Mouse (Mus musculus) natural killer cell, adult 2 months (primary cell): ENCODE results near the gene Chst3.
"Not testable (repeated sequence)": the region's sequence is repeated elsewhere in the genome, so short reads cannot be mapped to it uniquely, and the experiment has no call there.

Experiments
- DNase-seq, 2 experiments: peaks; one replicate each; pipeline ENCODE4 v3.0.0; 2022; ENCODE audit warnings: low spot score in 2 of 2

The Chst3 gene

DNA sequence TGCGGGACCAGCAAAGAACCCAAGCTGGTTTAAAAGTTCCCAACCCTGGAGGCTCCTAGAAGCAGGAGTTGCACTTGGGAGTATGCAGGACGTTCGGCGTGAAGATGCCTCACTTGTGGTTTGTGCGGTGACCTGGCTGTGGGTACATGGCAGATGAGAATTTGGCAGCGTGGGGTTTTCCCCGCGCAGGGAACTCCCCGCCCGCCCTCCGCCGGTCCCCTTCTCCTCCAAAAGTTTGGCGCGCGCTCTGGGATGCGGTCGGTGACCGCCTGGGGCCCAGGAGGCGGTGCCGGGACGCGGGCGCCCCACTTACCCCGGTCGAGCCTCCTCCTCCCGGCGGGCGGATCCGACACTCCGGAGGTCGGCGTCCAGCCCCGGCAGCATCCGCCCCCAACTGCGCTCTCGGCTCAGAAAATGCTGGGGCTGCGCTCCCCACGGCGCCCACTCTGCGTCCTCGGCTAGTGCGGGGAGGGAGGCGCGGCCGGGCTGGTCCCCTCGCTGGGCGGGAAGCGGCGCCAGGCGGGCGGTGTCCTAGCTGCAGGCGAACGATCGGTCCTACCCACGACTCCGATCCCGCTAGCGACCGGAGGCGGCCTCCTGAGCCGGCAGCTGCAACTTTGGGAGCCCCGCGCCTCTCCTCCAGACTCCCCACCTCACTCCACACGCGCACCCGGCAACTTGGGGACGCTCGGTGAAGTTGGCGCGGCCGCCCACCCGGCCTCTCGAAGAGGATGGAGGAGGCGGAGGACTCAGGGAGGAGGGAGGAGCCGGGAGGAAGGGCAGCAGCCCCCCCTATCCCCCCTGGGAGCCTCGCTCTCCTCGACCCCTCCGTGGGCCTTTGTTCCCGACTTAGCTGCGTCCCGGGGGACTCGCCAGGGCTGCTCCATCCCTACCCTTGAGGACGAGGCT is at the start of gene Chst3:
Gene Chst3, minus strand, starts transcription at position 670 of the 909 bp plus-strand sequence.
- peak in 1 of 2 experiments; percentile 51 for DNase-seq

DNA sequence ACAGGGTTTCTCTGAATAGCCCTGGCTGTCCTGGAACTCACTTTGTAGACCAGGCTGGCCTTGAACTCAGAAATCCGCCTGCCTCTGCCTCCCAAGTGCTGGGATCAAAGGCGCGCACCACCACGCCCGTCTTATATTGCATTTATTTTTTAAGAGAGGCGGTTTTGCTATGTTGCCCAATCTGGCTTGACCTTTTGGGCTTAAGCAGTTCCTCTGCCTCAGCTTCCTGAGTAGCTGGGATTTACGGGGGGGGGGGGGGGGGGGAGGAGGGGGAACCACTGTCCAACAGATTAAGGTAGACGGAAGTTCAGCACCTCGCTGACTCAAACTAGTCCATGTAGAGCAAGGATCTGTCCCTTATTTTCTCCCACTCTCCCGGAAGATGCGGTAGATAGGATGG is 49.7 kb upstream of the Chst3 start:
- DNase-seq: no peak

DNA sequence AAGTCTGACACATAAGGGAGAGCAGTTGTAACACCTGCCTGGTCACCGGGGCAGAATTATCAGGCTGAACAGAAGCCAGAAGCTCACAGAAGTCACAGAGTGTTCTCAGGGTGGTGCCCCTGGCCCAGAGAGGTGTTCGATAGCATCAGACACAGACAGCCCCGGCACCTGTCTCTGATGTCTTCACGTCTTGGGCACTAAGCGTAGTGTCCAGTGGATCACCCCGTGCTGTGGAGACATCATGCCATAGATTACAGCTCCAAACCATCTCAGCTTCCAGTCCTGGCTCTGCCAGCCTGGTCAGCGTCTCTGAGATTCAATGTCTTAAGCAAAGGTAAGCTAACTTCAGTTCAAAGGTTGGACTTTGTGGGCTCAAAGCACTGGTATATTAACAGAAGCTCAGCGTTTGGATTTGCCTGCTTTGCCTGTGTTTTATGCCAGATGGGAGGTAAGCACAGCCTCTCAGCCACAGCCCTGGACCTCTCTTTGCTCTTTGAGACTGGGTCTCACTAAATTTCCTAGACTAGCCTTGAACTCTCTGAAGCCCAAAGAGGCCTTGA is 47.9 kb upstream of the Chst3 start:
- DNase-seq: no peak

DNA sequence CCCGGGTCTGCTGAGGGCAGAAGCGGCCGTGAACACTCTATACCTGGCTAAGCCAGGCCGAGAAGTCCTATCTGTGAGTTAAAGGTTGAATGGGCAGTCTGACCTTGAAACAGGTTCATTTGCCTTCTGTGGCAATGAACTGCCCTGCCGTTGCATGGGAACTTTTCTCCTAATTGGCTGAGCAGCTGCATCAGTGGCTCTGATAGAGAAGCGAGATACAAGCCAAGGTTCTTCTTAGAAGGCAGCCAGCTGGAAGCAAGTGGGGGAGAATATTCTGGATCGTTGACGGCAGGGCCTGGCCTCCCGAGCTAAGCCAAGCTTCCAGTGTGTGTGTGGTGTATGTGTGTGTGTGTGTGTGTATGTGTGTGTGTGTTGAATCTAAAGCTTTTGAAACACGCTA is 46.2 kb upstream of the Chst3 start:
- no peak for DNase-seq

DNA sequence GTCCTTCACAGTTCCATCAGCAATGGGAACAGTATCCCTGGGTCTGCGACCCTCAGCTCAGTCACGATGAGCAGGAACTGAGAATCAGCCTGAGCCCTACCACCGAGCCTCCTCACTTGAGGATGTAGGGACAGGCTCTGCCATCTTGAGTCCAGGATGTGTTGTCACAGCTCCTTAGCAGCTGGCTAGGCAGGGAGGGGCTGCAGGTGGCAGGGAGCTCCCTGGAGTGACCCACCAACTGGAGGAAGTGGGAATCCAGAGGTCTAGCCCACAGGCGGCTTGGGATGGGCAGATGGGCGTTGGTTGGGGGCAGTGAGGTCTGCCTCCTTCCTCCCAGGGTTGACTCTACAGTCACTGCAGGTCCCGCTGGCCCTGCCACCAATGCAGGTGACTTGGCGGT is 44.3 kb upstream of the Chst3 start:
- DNase-seq: no peak

DNA sequence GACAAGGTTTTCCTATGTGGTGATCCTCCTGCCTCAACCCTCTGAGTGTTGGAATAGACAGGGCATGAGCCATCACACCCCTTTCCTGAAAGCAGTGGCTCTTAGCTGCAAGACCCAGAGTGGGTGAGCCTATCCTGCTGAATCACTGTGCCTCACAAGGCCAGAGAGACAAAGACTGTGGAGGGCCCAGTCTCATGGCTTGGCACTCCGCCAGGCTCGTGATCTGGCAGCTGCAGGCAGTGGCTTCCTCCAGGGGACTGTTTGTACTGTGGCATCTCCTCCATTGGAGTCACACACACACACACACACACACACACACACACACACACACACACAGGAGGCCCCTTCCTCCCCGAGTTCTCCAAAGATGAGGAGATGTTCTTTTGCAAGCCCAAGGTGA is 43.3 kb upstream of the Chst3 start:
- DNase-seq: peak; percentile 26 to 77

DNA sequence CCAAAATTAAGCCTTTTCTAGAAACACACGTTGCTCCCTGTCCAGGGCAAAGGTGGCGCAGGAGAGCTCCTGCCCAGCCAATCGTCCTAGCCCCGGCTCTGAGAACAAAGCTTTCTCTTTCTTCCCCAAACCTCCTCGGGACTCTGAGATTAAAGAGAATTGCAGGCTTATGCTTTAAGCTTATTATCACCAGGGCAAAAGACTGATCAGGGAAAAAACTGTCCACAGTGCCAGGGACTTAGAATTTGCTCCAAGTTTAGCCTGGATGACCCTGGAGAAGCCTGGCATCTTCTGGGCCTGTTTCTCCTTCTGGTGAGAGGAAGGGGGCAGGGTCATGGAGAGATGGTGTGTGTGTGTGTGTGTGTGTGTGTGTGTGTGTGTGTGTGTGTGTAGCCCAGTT is 42.5 kb upstream of the Chst3 start:
- no peak for DNase-seq

DNA sequence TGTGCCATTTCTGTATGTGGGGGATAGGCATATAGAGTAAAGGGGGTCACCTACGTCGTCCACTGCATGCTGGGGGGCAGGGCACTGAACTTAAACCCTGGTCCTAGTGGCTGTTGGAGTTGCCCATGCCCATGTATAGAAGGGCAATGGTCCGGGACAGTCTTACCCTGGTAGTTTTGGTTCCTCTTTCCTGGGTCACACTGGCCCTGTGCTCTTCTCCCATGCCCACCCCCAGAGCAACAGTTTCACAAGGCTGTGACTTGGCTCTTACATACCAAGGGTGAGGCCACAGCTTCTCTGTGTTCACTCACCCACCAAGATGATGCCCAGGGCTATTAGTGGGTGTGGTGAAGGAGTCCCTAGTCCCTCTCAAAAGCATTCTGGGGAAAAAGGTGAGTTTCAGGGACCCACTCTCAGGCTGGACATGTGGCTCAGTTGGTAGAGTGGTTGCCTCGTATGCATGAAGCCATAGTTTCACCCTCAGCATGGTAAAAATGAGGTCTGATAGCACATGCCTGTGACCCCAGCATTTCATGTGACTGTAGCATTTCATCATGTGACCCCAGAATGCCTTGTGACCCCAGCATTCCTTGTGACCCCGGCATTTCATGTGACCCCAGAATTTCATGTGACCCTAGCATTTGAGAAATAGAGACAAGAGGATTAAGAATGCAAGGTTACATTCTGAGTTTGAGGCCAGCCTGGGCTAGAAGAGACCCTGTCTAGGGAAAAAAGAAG is 41.7 kb upstream of the Chst3 start:
- peak in 1 of 2 experiments; percentile 69 for DNase-seq

DNA sequence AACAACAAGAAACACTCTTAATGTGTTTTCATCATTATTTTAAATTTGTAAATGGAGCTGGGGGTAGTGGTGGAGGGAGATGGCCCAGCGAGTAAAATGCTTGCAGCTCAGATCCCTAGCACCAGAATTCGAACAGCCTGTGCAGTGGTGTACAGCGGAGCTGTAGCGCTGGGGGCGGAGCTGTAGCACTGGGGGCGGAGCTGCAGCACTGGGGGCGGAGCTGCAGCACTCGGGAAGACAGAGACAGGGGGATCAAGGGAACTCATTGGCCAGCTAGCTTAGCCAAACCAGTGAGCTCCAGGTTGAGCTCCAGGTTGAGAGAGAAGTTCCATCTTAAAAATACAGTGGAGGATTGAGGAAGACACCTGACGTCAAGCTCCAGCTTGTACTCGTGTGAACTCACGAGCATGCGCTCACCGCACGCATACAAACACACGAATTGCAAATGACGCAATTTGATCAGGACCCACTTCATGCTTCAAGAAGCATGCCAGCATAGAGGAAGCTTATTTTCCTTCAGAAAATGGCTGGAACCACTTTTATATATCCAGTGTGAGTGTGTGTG is 38.3 kb upstream of the Chst3 start:
- no peak for DNase-seq

DNA sequence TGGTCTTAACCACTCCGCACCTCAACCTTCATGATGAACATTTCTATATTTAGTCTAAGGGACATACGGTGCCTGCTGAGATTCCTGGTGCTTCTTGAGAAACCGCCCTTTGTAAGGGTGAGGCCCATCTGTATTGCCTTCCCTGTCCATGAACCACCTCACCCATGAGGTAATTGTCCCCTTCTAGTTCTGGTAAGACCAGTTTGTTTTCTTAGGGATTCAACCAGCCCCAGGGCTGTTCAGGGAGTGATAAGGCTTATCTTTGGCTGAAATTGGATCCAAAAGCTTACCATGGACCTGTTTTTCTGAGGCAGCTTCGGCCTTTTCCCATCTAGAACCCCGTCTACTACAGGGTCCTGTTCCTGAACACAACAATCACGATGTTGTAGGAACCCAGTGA is 37.0 kb upstream of the Chst3 start:
- DNase-seq: no peak

DNA sequence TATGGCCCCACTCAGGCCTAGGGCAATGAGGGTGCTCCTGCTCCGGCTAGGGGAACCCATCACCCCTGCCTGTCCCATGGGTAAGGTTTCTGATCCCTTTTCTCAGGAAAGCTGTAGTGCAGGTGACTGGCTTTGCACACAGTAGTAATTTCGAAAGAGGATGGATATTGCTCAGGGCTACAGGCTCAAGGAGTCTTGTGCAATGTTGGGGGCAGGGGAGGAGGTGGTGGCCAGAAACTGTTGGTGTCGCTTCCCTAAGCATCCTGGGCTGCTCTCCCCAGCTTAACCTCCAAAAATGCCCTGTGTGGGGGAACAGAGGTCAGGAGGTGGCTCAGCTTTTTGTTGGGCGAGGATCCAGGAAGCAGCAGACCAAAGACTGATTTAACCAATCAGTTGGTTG is 33.5 kb upstream of the Chst3 start:
- no peak for DNase-seq

DNA sequence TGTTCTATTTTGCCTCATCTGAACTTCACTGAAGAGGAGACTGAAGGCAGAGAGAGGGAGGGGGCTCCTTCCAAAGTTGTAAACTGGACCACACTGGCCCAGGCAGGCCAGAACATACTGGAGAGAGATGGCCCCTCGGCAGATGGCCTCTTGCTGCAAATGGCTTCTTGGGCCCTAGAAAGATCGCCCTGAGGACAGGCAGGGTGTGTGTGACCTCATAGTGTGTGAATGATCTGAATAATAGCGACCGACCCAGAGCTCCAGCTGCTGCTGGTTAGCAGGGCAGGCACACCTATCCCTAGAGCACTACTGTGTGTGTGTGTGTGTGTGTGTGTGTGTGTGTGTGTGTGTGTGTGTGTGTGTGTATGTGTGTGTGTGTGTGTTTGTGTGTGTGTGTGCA is 33.1 kb upstream of the Chst3 start:
- no peak for DNase-seq

DNA sequence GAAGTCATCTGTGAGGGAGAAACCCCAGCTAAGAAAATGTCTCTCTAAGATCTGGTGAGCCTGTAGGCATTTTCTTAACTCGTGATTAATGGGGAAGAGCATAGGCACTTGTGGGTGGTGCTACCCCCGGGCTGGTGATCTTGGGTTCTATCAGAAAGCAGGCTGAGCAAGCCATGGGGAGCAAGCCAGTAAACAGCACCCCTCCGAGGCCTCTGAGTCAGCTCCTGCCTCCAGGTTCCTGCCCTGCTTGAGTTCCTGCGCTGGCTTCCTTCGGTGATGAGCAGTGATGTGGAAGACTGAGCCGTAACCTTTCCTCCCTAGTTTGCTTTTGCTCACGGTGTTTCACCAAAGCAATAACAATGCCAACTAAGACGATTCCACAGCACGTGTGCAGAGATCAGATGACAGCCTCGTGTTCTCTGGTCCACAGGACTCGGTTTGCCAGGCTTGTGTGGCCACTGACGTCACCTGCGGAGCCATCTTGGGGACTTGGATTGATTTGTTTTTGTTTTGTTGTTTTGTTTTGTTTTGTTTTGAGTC is 31.4 kb upstream of the Chst3 start:
- peak in 1 of 2 experiments; percentile 49 for DNase-seq

DNA sequence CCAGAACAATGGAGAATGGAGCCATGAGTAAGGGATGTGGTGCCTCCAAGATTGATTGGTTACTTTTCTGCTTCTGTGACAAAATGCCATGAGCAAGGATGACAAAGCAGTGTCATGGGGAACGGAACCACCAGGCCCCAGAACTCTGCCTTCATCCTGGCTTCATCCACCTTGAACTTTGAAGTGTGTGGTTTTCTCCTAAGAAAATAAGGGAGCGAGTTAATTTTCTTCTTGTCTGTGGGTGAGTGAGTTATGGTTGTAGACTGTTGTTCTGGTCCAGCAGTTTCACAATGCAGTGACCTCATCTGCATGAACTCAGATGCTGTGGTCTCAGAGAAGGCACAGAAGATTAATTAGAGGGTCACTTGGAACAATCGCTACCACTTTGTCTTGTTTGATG is 29.3 kb upstream of the Chst3 start:
- not testable (repeated sequence) for DNase-seq

DNA sequence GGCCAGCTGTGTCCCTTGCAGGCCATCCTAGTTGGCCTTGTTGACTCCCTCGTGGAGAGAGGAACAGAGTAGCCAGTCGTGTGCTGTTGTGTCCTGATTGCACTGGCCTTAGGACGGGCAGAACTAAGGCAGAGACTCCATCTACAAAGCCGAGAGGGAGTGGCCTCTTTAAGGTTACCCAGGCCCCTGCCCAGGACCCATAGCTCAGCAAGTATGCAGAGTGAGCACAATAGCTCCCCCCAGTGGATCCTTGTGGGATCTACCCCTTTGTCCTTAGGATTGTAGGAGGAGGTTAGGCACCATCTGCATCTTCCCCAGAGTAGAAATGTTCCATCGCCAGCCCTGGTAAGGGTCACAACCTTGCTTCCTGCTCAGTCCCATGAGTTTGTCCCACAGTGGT is 27.5 kb upstream of the Chst3 start:
- DNase-seq: peak; percentile 38 to 71

DNA sequence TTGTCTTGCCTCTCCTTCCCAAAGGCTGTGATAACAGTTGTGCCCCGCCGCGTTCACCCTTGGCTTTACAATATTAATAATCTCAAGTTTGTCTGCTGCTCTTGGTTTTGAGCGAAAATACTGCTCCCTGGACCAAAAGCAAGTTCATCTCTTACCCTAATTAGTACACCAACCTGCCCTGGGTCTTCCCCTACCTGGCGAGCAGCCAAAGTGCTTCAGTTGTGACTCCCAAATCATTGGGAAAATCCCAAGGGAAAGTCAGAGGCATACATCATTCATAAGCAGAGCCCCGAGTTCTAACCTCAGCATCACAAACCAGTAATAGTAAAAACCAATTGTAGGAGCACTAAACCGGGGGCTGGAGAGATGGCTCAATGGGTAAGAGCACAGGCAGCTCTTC is 26.6 kb upstream of the Chst3 start:
- no peak for DNase-seq

DNA sequence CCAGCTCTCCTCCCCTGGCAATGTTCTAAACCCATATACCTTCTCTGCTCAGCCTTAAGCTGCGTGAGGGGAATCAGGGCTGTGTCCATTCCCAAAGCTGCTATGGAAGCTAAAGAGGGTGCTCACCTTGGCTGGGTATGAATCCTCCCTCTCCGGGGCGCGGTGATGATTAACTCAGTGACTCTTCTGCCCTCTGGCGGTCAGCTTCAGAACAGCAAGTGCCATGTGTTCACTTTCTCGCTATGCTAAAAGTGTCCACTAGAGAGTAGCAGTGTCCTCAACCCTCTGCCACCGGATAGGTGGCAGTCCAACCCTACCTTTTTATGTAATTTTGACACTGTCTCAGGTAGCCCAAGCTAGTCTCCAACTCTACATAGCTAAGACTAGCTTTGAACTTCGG is 26.0 kb upstream of the Chst3 start:
- peak; percentile 84 to 92 for DNase-seq

DNA sequence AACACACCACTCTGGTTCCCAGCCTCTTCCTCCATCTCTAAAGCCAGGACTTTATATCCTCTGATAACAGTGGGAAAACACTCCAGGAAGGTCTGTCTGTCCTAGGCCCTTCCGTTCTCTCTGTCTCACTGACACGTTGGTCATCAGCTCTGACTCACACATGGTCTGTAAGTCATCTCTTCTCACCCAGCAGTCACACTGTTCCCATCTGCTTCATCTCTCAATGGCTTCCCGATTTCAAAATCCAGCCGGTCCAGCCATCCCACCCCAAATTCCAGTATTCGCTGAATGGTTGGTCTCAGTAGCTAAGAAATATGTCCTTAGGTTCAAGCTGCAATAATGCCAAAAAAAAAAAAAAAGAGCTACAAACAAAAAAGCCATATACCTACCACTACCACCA is 24.9 kb upstream of the Chst3 start:
- DNase-seq: no peak

DNA sequence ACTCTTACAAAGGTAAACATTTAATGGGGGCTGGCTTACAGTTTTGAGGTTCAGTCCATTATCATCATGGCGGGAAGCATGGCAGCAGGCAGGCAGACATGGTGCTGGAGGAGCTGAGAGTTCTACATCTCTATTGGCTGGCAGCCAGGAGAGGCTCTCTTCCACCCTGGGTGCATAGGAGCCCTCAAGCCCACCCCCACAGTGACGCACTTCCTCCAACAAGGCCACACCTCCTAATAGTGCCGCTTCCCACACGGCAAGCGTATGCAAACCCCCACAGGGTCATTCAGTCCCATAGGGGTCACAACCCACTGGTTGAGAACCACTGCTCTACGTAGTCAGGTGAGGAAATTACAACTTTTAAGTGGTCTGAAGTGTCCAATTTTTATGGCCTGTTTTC is 21.4 kb upstream of the Chst3 start:
- no peak for DNase-seq

DNA sequence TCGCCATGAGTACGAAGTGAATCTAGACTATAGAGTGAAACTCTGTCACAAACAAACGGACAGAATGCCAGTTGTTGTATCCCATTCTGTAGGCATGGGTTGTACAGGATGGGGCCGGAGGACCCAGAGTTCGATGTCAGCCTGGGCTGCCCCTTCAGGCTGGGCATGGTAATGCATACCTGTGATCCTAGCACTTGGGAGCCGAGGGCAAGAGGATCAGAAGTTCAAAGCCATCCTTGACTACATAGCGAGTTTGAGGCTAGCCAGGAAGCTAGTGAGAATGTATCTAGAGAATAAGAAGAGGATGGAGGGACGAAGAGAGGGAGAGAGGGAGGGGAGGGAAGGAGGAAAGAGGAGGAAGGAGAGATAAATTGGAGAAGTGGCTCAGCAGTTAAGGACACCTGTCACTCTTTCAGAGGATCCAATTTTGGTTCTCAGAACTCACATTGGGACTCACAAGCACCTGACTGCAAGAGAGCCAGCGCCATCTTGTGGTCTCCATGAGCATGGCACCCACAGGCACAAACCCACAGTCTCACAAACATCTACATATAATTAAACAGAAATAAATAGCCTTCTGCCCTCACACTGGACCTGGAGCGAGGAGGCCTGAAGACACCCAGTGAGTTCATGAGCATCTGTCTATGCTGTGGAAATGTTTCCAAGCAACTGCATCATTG is 18.6 kb upstream of the Chst3 start:
- peak in 1 of 2 experiments; percentile 72 for DNase-seq

DNA sequence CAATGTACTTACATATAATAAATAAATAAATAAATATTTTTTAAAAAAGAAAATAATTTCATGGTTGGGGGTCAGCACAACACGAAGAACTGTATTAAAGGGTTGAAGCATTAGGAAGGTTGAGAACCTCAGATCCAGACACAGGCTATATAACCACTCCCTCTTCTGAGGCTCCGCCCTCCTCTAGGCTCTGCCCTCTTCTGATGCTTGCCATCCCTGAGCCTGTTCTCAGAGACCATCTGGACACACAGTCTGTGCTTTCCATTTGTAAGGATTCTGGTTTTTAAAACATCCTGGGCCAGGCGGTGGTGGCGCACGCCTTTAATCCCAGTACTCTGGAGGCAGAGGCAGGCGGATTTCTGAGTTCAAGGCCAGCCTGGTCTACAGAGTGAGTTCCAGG is 16.8 kb upstream of the Chst3 start:
- DNase-seq: not testable (repeated sequence)

DNA sequence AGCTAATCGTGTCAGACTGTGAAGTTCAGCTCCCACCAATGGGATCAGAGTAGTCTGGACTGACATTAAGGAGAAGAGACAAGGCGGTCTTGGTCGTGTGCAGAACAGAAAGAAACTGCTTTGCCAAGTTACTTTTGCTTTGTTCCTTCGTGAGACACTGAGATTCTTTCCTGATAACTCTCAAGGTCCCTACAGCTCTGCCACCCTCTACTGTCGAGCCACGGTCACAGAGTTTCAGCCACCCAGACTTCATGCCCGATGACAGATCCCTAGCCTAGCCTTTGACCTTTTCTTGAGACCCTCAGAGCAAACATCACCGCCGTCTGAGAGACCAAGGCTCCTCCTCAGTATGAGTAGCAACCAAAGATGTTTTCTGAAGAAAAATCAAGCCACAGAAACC is 14.9 kb upstream of the Chst3 start:
- DNase-seq: no peak
